Mouse (Mus musculus): ENCODE data around the gene Rab3il1. TPM values are rescaled to one million over a fixed set of nuclear protein-coding genes. Genes with fewer than 3 reads are reported as not detected.
A peak's percentile ranks its signal among the peaks of the same experiment; 100 is the strongest.

The Rab3il1 gene
- polyA plus RNA-seq, 1 experiment from 2014 or later: 34.5 TPM

GRCm38 (mm10) chr19:10046983-10047382 is 45.5 kb downstream of the Rab3il1 start:
- Histone ChIP-seq H3K27me3 (ENCODE audit: control insufficient read depth, insufficient read depth, low read length) (no peaks in the 10 kb centered on the region), H3K4me2 (ENCODE audit: low read depth, low read length, severe bottlenecking) (no peak overlapping the region), H3K9me3 (ENCODE audit: control insufficient read depth, low read length) (no peaks in the 10 kb centered on the region), H3K36me3 (ENCODE audit: control insufficient read depth, insufficient read depth, low read length) (no peaks in the 10 kb centered on the region), H3K4me3 (ENCODE audit: low read depth, low read length) (no peak overlapping the region), H3K4me1 (replicated peaks; ENCODE audit: control insufficient read depth, insufficient read depth, low read length) (no peaks in the 10 kb centered on the region; the same call in 1 of the 2 replicates), H3K9ac (ENCODE audit: low read length) (no peak overlapping the region), H3K27ac (ENCODE audit: low read depth, low read length) (no peak overlapping the region)
- 67% methylated on average over 3 of the region's 3 CpGs for WGBS
- ATAC-seq (replicated peaks; ENCODE audit: low FRiP score) (no peak), DNase-seq (ENCODE audit: low spot score) (no peak)

GRCm38 (mm10) chr19:10049533-10049932 is 48.1 kb downstream of the Rab3il1 start:
- no peak overlapping the region for H3K27ac ChIP-seq (ENCODE audit: low read depth, low read length)
- H3K4me1 ChIP-seq (replicated peaks; ENCODE audit: control insufficient read depth, insufficient read depth, low read length): no peaks in the 10 kb centered on the region
- H3K4me3 ChIP-seq (ENCODE audit: low read depth, low read length): no peak overlapping the region
- no peaks in the 10 kb centered on the region for H3K27me3 ChIP-seq (ENCODE audit: control insufficient read depth, insufficient read depth, low read length)
- no peaks in the 10 kb centered on the region for H3K9me3 ChIP-seq (ENCODE audit: control insufficient read depth, low read length)
- DNase-seq (ENCODE audit: low spot score) (no peak), ATAC-seq (replicated peaks; ENCODE audit: low FRiP score) (no peak)
- H3K36me3 ChIP-seq (ENCODE audit: control insufficient read depth, insufficient read depth, low read length): no peaks in the 10 kb centered on the region
- no peak overlapping the region for H3K4me2 ChIP-seq (ENCODE audit: low read depth, low read length, severe bottlenecking)
- no peak overlapping the region for H3K9ac ChIP-seq (ENCODE audit: low read length)

GRCm38 (mm10) chr19:10050438-10050837 is 49.0 kb downstream of the Rab3il1 start:
- ATAC-seq (replicated peaks; ENCODE audit: low FRiP score) (no peak), DNase-seq (ENCODE audit: low spot score) (no peak)
- H3K9me3 ChIP-seq (ENCODE audit: control insufficient read depth, low read length): no peaks in the 10 kb centered on the region
- no peaks in the 10 kb centered on the region for H3K4me1 ChIP-seq (replicated peaks; ENCODE audit: control insufficient read depth, insufficient read depth, low read length)
- no peaks in the 10 kb centered on the region for H3K36me3 ChIP-seq (ENCODE audit: control insufficient read depth, insufficient read depth, low read length)
- H3K4me3 ChIP-seq (ENCODE audit: low read depth, low read length): no peak overlapping the region
- H3K4me2 ChIP-seq (ENCODE audit: low read depth, low read length, severe bottlenecking): no peak overlapping the region
- 83% methylated on average over 2 of the region's 2 CpGs for WGBS
- H3K9ac ChIP-seq (ENCODE audit: low read length): no peak overlapping the region
- H3K27ac ChIP-seq (ENCODE audit: low read depth, low read length): no peak overlapping the region
- H3K27me3 ChIP-seq (ENCODE audit: control insufficient read depth, insufficient read depth, low read length): no peaks in the 10 kb centered on the region; the same call in 1 of the 2 replicates

- no peaks in the 10 kb centered on the region for H3K36me3 ChIP-seq (ENCODE audit: control insufficient read depth, insufficient read depth, low read length)
- H3K9ac ChIP-seq (ENCODE audit: low read length): no peak overlapping the region
- no peak overlapping the region for H3K4me3 ChIP-seq (ENCODE audit: low read depth, low read length)
- no peak for DNase-seq (ENCODE audit: low spot score)
- H3K27me3 ChIP-seq (ENCODE audit: control insufficient read depth, insufficient read depth, low read length): no peaks in the 10 kb centered on the region; the same call in 1 of the 2 replicates
- no peaks in the 10 kb centered on the region for H3K4me1 ChIP-seq (replicated peaks; ENCODE audit: control insufficient read depth, insufficient read depth, low read length)
- H3K4me2 ChIP-seq (ENCODE audit: low read depth, low read length, severe bottlenecking): no peak overlapping the region
- no peak overlapping the region for H3K27ac ChIP-seq (ENCODE audit: low read depth, low read length)
- 94% methylated on average over 4 of the region's 4 CpGs for WGBS
- no peak for ATAC-seq (replicated peaks; ENCODE audit: low FRiP score)
- H3K9me3 ChIP-seq (ENCODE audit: control insufficient read depth, low read length): no peaks in the 10 kb centered on the region
Observed at GRCm38 (mm10) chr19:10052698-10053097, 51.2 kb downstream of the Rab3il1 start.

GRCm38 (mm10) chr19:10053692-10054260 is 52.3 kb downstream of the Rab3il1 start:
- no peaks in the 10 kb centered on the region for H3K9me3 ChIP-seq (ENCODE audit: control insufficient read depth, low read length)
- no peak overlapping the region for H3K4me2 ChIP-seq (ENCODE audit: low read depth, low read length, severe bottlenecking)
- WGBS: 93% methylated on average over 10 of the region's 10 CpGs
- ATAC-seq (replicated peaks; ENCODE audit: low FRiP score) (no peak), DNase-seq (ENCODE audit: low spot score) (no peak)
- no peak overlapping the region for H3K27ac ChIP-seq (ENCODE audit: low read depth, low read length)
- no peak overlapping the region for H3K4me3 ChIP-seq (ENCODE audit: low read depth, low read length)
- no peaks in the 10 kb centered on the region for H3K36me3 ChIP-seq (ENCODE audit: control insufficient read depth, insufficient read depth, low read length)
- no peak overlapping the region for H3K9ac ChIP-seq (ENCODE audit: low read length)
- H3K4me1 ChIP-seq (replicated peaks; ENCODE audit: control insufficient read depth, insufficient read depth, low read length): no peaks in the 10 kb centered on the region
- no peaks in the 10 kb centered on the region; the same call in 1 of the 2 replicates for H3K27me3 ChIP-seq (ENCODE audit: control insufficient read depth, insufficient read depth, low read length)

- Histone ChIP-seq H3K9ac (ENCODE audit: low read length) (no peak overlapping the region), H3K36me3 (ENCODE audit: control insufficient read depth, insufficient read depth, low read length) (no peaks in the 10 kb centered on the region), H3K4me2 (ENCODE audit: low read depth, low read length, severe bottlenecking) (no peak overlapping the region), H3K27me3 (ENCODE audit: control insufficient read depth, insufficient read depth, low read length) (no peaks in the 10 kb centered on the region; the same call in 1 of the 2 replicates), H3K4me1 (replicated peaks; ENCODE audit: control insufficient read depth, insufficient read depth, low read length) (no peaks in the 10 kb centered on the region), H3K9me3 (ENCODE audit: control insufficient read depth, low read length) (no peaks in the 10 kb centered on the region), H3K4me3 (ENCODE audit: low read depth, low read length) (no peak overlapping the region), H3K27ac (ENCODE audit: low read depth, low read length) (no peak overlapping the region)
- no peak for DNase-seq (ENCODE audit: low spot score)
- 91% methylated on average over 6 of the region's 6 CpGs for WGBS
- ATAC-seq (replicated peaks; ENCODE audit: low FRiP score): no peak
Observed at GRCm38 (mm10) chr19:10054361-10055075, 53.0 kb downstream of the Rab3il1 start.

GRCm38 (mm10) chr19:10055261-10055660 is 53.8 kb downstream of the Rab3il1 start:
- DNase-seq (ENCODE audit: low spot score) (no peak), ATAC-seq (replicated peaks; ENCODE audit: low FRiP score) (no peak)
- H3K27me3 ChIP-seq (ENCODE audit: control insufficient read depth, insufficient read depth, low read length): no peaks in the 10 kb centered on the region; the same call in 1 of the 2 replicates
- H3K9ac ChIP-seq (ENCODE audit: low read length): no peak overlapping the region
- H3K9me3 ChIP-seq (ENCODE audit: control insufficient read depth, low read length): no peaks in the 10 kb centered on the region
- no peak overlapping the region for H3K27ac ChIP-seq (ENCODE audit: low read depth, low read length)
- 77% methylated on average over 3 of the region's 3 CpGs for WGBS
- H3K36me3 ChIP-seq (ENCODE audit: control insufficient read depth, insufficient read depth, low read length): no peaks in the 10 kb centered on the region
- H3K4me2 ChIP-seq (ENCODE audit: low read depth, low read length, severe bottlenecking): no peak overlapping the region
- no peak overlapping the region for H3K4me3 ChIP-seq (ENCODE audit: low read depth, low read length)
- no peaks in the 10 kb centered on the region for H3K4me1 ChIP-seq (replicated peaks; ENCODE audit: control insufficient read depth, insufficient read depth, low read length)

- Histone ChIP-seq H3K9me3 (ENCODE audit: control insufficient read depth, low read length) (no peaks in the 10 kb centered on the region), H3K27me3 (ENCODE audit: control insufficient read depth, insufficient read depth, low read length) (no peaks in the 10 kb centered on the region; the same call in 1 of the 2 replicates), H3K36me3 (ENCODE audit: control insufficient read depth, insufficient read depth, low read length) (no peaks in the 10 kb centered on the region), H3K27ac (ENCODE audit: low read depth, low read length) (no peak overlapping the region), H3K4me1 (replicated peaks; ENCODE audit: control insufficient read depth, insufficient read depth, low read length) (no peaks in the 10 kb centered on the region), H3K9ac (ENCODE audit: low read length) (no peak overlapping the region), H3K4me3 (ENCODE audit: low read depth, low read length) (no peak overlapping the region), H3K4me2 (ENCODE audit: low read depth, low read length, severe bottlenecking) (no peak overlapping the region)
- DNase-seq (ENCODE audit: low spot score) (no peak), ATAC-seq (replicated peaks; ENCODE audit: low FRiP score) (0 out of 2 replicates have a peak, but pooled peaks have one; percentile 5)
- 89% methylated on average over 21 of the region's 22 CpGs for WGBS
Observed at GRCm38 (mm10) chr19:10055783-10056660, 54.6 kb downstream of the Rab3il1 start.
